Comparison of ENCODE assay signal across 8 mouse cellular contexts in genomic region chr5:137530075-137530474, GRCm38 (mm10). TPM values are rescaled to one million over a fixed set of nuclear protein-coding genes. Genes with fewer than 3 reads are reported as not detected.
A peak's percentile ranks its signal among the peaks of the same experiment; 100 is the strongest.
DNase-seq lines count a peak whose midpoint lies in the region; ATAC-seq lines count a peak whose summit lies in the region.

No protein-coding gene starts in this region.

- no peaks in the 10 kb centered on the region for H3K27me3 ChIP-seq in kidney, embryonic 15.5 days
- no peaks in the 10 kb centered on the region for H3K27me3 ChIP-seq in embryonic facial prominence, embryonic 10.5 days (replicated peaks; ENCODE audit: low read depth, poor library complexity, severe bottlenecking)
- H3K27me3 ChIP-seq in hindbrain, embryonic 15.5 days = no peaks in the 10 kb centered on the region
- no peaks in the 10 kb centered on the region for H3K27me3 ChIP-seq in midbrain, embryonic 14.5 days (ENCODE audit: control insufficient read depth, insufficient read depth, low read length)

- DNase-seq in kidney, postnatal 4 days = no peak
- DNase-seq in embryonic facial prominence, embryonic 10.5 days (ENCODE audit: low spot score) = no peak
- no peak for DNase-seq in midbrain, embryonic 14.5 days
- DNase-seq in thymus, postnatal 25 days = no peak
- DNase-seq in left cerebral cortex, adult 11 months (ENCODE audit: low spot score) = no peak

- H3K36me3 ChIP-seq in kidney, embryonic 15.5 days = peaks cover 52% of the 10 kb centered on the region
- peaks cover 55% of the 10 kb centered on the region for H3K36me3 ChIP-seq in embryonic facial prominence, embryonic 10.5 days (replicated peaks)
- peaks cover 31% of the 10 kb centered on the region for H3K36me3 ChIP-seq in hindbrain, embryonic 15.5 days
- peaks cover 51% of the 10 kb centered on the region for H3K36me3 ChIP-seq in midbrain, embryonic 14.5 days (ENCODE audit: control insufficient read depth, insufficient read depth, low read length)

- H3K4me2 ChIP-seq in kidney, embryonic 15.5 days = peak overlapping the region; percentile 94
- peak overlapping the region; percentile 82 for H3K4me2 ChIP-seq in hindbrain, embryonic 15.5 days
- H3K4me2 ChIP-seq in midbrain, embryonic 14.5 days (ENCODE audit: low read length) = peak overlapping the region; percentile 92

- WGBS in kidney, embryonic 15.5 days = 68% methylated on average over 8 of the region's 8 CpGs
- WGBS in embryonic facial prominence, embryonic 10.5 days = 72% methylated on average over 8 of the region's 8 CpGs
- 57% methylated on average over 8 of the region's 8 CpGs for WGBS in hindbrain, embryonic 15.5 days
- 61% methylated on average over 8 of the region's 8 CpGs for WGBS in midbrain, embryonic 14.5 days

- H3K9me3 ChIP-seq in kidney, embryonic 15.5 days (replicated peaks) = no peaks in the 10 kb centered on the region
- H3K9me3 ChIP-seq in embryonic facial prominence, embryonic 10.5 days = no peaks in the 10 kb centered on the region
- no peaks in the 10 kb centered on the region for H3K9me3 ChIP-seq in hindbrain, embryonic 15.5 days
- H3K9me3 ChIP-seq in midbrain, embryonic 14.5 days (ENCODE audit: control insufficient read depth, low read length) = no peaks in the 10 kb centered on the region

- peak overlapping the region; percentile 96 for H3K27ac ChIP-seq in kidney, embryonic 15.5 days
- H3K27ac ChIP-seq in embryonic facial prominence, embryonic 10.5 days (replicated peaks) = peak overlapping the region; percentile 98
- H3K27ac ChIP-seq in hindbrain, embryonic 15.5 days (replicated peaks) = peak overlapping the region; percentile 97
- H3K27ac ChIP-seq in midbrain, embryonic 14.5 days (replicated peaks; ENCODE audit: low read depth, low read length) = peak overlapping the region; percentile 98

- peaks cover 39% of the 10 kb centered on the region for H3K4me1 ChIP-seq in kidney, embryonic 15.5 days
- peaks cover 62% of the 10 kb centered on the region for H3K4me1 ChIP-seq in embryonic facial prominence, embryonic 10.5 days
- peaks cover 39% of the 10 kb centered on the region for H3K4me1 ChIP-seq in hindbrain, embryonic 15.5 days (replicated peaks)
- H3K4me1 ChIP-seq in midbrain, embryonic 14.5 days (ENCODE audit: control insufficient read depth, insufficient read depth, low read length) = peaks cover 11% of the 10 kb centered on the region

- peak overlapping the region; percentile 87 for H3K4me3 ChIP-seq in kidney, embryonic 15.5 days (replicated peaks)
- H3K4me3 ChIP-seq in embryonic facial prominence, embryonic 10.5 days = peak overlapping the region; percentile 89
- H3K4me3 ChIP-seq in hindbrain, embryonic 15.5 days = peak overlapping the region; percentile 76
- H3K4me3 ChIP-seq in midbrain, embryonic 14.5 days (replicated peaks; ENCODE audit: low read depth, low read length) = peak overlapping the region; percentile 92

- no peak for ATAC-seq in kidney, embryonic 15.5 days (replicated peaks; ENCODE audit: low FRiP score)
- no peak for ATAC-seq in hindbrain, embryonic 15.5 days (ENCODE audit: low FRiP score, low read depth)
- ATAC-seq in midbrain, embryonic 14.5 days (ENCODE audit: low FRiP score, low TSS enrichment) = no peak
- no peak for ATAC-seq in CD4-positive, CD25-positive, alpha-beta regulatory T cell, adult 4 months

- peak overlapping the region; percentile 87 for H3K9ac ChIP-seq in kidney, embryonic 15.5 days
- peak overlapping the region; percentile 95 for H3K9ac ChIP-seq in hindbrain, embryonic 15.5 days
- H3K9ac ChIP-seq in midbrain, embryonic 14.5 days (replicated peaks; ENCODE audit: low read length) = peak overlapping the region; percentile 97

RNA-seq across cellular contexts. Expression of gene Epo, which starts 3.0 kb away (rescaled TPM):
- polyA plus RNA-seq in kidney, embryonic 15.5 days (2015; fragmentation: Nextera tagmentation; extraction: Ambion mirVana) = 0.45 TPM in 1 of 2 replicates, not detected in the other
- polyA plus RNA-seq in embryonic facial prominence, embryonic 10.5 days (2016; fragmentation: Nextera tagmentation; extraction: Ambion mirVana) = 2.1 and 2.3 TPM in 2 replicates
- not detected in 2 replicates for polyA plus RNA-seq in hindbrain, embryonic 15.5 days (2015; fragmentation: Nextera tagmentation; extraction: Ambion mirVana)
- polyA plus RNA-seq in midbrain, embryonic 14.5 days (2014; fragmentation: Nextera tagmentation; extraction: Ambion mirVana) = not detected in 2 replicates
- polyA plus RNA-seq in CD4-positive, CD25-positive, alpha-beta regulatory T cell, adult 4 months (2017; shearing (Covaris generic)) = not detected

RNA-seq across cellular contexts. Expression of gene Gnb2, which starts 3.2 kb away (rescaled TPM):
- 337 and 348 TPM in 2 replicates for polyA plus RNA-seq in kidney, embryonic 15.5 days (2015; fragmentation: Nextera tagmentation; extraction: Ambion mirVana)
- 276 and 281 TPM in 2 replicates for polyA plus RNA-seq in embryonic facial prominence, embryonic 10.5 days (2016; fragmentation: Nextera tagmentation; extraction: Ambion mirVana)
- polyA plus RNA-seq in hindbrain, embryonic 15.5 days (2015; fragmentation: Nextera tagmentation; extraction: Ambion mirVana) = 516 and 544 TPM in 2 replicates
- 633 and 757 TPM in 2 replicates for polyA plus RNA-seq in midbrain, embryonic 14.5 days (2014; fragmentation: Nextera tagmentation; extraction: Ambion mirVana)
- polyA plus RNA-seq in CD4-positive, CD25-positive, alpha-beta regulatory T cell, adult 4 months (2017; shearing (Covaris generic)) = 10 to 100 TPM; 36.8 to 66.7 TPM

RNA-seq across cellular contexts. Expression of gene Gigyf1, which starts 11.7 kb away (rescaled TPM):
- 13.2 and 14.7 TPM in 2 replicates for polyA plus RNA-seq in kidney, embryonic 15.5 days (2015; fragmentation: Nextera tagmentation; extraction: Ambion mirVana)
- polyA plus RNA-seq in embryonic facial prominence, embryonic 10.5 days (2016; fragmentation: Nextera tagmentation; extraction: Ambion mirVana) = 15.2 and 15.3 TPM in 2 replicates
- 16.4 and 18.4 TPM in 2 replicates for polyA plus RNA-seq in hindbrain, embryonic 15.5 days (2015; fragmentation: Nextera tagmentation; extraction: Ambion mirVana)
- polyA plus RNA-seq in midbrain, embryonic 14.5 days (2014; fragmentation: Nextera tagmentation; extraction: Ambion mirVana) = 17.0 and 23.5 TPM in 2 replicates
- polyA plus RNA-seq in CD4-positive, CD25-positive, alpha-beta regulatory T cell, adult 4 months (2017; shearing (Covaris generic)) = 10 to 100 TPM; 35.6 to 36.1 TPM

RNA-seq across cellular contexts. Expression of gene Actl6b, which starts 23.2 kb away (rescaled TPM):
- polyA plus RNA-seq in kidney, embryonic 15.5 days (2015; fragmentation: Nextera tagmentation; extraction: Ambion mirVana) = 0.40 and 1.8 TPM in 2 replicates
- 4.5 and 5.4 TPM in 2 replicates for polyA plus RNA-seq in embryonic facial prominence, embryonic 10.5 days (2016; fragmentation: Nextera tagmentation; extraction: Ambion mirVana)
- polyA plus RNA-seq in hindbrain, embryonic 15.5 days (2015; fragmentation: Nextera tagmentation; extraction: Ambion mirVana) = 251 and 285 TPM in 2 replicates
- 234 and 291 TPM in 2 replicates for polyA plus RNA-seq in midbrain, embryonic 14.5 days (2014; fragmentation: Nextera tagmentation; extraction: Ambion mirVana)
- polyA plus RNA-seq in CD4-positive, CD25-positive, alpha-beta regulatory T cell, adult 4 months (2017; shearing (Covaris generic)) = not detected

RNA-seq across cellular contexts. Expression of gene Pop7, which starts 27.8 kb away (rescaled TPM):
- 55.9 and 57.7 TPM in 2 replicates for polyA plus RNA-seq in kidney, embryonic 15.5 days (2015; fragmentation: Nextera tagmentation; extraction: Ambion mirVana)
- 55.3 and 59.9 TPM in 2 replicates for polyA plus RNA-seq in embryonic facial prominence, embryonic 10.5 days (2016; fragmentation: Nextera tagmentation; extraction: Ambion mirVana)
- 81.0 and 81.8 TPM in 2 replicates for polyA plus RNA-seq in hindbrain, embryonic 15.5 days (2015; fragmentation: Nextera tagmentation; extraction: Ambion mirVana)
- 83.7 and 103 TPM in 2 replicates for polyA plus RNA-seq in midbrain, embryonic 14.5 days (2014; fragmentation: Nextera tagmentation; extraction: Ambion mirVana)
- 10 to 100 TPM; 44.2 to 57.4 TPM for polyA plus RNA-seq in CD4-positive, CD25-positive, alpha-beta regulatory T cell, adult 4 months (2017; shearing (Covaris generic))
